Mouse (Mus musculus): ENCODE measurements around the gene Il4. TPM values are rescaled to one million over a fixed set of nuclear protein-coding genes. Genes with fewer than 3 reads are reported as not detected.
A peak's percentile ranks its signal among the peaks of the same experiment; 100 is the strongest.

Gene Il4
- polyA plus RNA-seq, 1 experiment from 2014 or later: 0.97 TPM

DNA sequence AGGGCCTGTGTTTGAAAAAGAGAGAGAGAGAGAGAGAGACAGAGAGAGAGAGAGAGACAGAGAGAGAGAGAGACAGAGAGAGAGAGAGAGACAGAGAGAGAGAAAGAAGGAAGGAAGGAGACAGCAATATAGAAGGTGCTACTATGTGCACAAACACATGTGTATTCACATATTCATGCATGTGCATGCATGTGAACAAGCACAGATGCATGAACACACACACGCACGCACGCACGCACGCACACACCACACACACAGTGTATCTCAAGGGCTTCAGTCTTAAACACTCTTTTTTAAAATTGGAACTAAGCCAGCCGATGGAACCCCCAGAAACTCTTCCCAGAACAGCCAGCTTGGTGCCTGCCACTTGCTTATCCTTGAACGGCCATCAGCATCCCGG lies 2.9 kb downstream of the Il4 start:
- Histone ChIP-seq H3K27ac (ENCODE audit: low read length) (no peak overlapping the region), H3K4me1 (ENCODE audit: insufficient read depth, low read length) (no peaks in the 10 kb centered on the region), H3K9ac (replicated peaks; ENCODE audit: low read length) (no peak overlapping the region), H3K36me3 (ENCODE audit: insufficient read depth, low read length) (no peaks in the 10 kb centered on the region), H3K4me2 (replicated peaks; ENCODE audit: low read depth, low read length) (no peak overlapping the region), H3K4me3 (ENCODE audit: low read length) (no peak overlapping the region), H3K9me3 (ENCODE audit: low read length) (no peaks in the 10 kb centered on the region), H3K27me3 (ENCODE audit: insufficient read depth, low read length) (no peaks in the 10 kb centered on the region)
- 95% methylated on average over 8 of the region's 8 CpGs for WGBS
- ATAC-seq (ENCODE audit: low FRiP score, low TSS enrichment): no peak

DNA sequence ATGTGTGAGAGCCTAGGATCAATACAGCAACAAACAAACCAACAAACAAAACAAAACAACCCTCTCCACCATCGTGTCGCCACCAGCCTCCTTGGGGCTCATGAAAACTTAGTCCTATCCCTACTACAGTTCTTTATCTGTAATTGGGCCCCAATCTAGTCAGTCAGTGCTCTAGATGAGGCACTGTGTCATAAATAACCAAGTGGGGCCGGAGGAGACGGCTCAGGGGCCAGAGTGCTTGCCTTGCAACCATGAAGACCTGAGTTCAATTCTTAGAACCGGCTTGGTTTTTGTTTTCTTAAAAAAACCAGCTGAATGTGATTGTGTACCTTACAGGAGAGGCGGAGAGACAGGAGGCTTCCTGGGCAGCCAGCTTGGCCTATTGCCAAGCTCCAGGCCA lies 3.3 kb downstream of the Il4 start:
- Histone ChIP-seq H3K36me3 (ENCODE audit: insufficient read depth, low read length) (no peaks in the 10 kb centered on the region), H3K9me3 (ENCODE audit: low read length) (no peaks in the 10 kb centered on the region), H3K27ac (ENCODE audit: low read length) (no peak overlapping the region), H3K4me2 (replicated peaks; ENCODE audit: low read depth, low read length) (no peak overlapping the region), H3K9ac (replicated peaks; ENCODE audit: low read length) (no peak overlapping the region), H3K4me1 (ENCODE audit: insufficient read depth, low read length) (no peaks in the 10 kb centered on the region), H3K4me3 (ENCODE audit: low read length) (no peak overlapping the region), H3K27me3 (ENCODE audit: insufficient read depth, low read length) (no peaks in the 10 kb centered on the region)
- ATAC-seq (ENCODE audit: low FRiP score, low TSS enrichment): no peak
- 71% methylated on average over 6 of the region's 6 CpGs for WGBS

DNA sequence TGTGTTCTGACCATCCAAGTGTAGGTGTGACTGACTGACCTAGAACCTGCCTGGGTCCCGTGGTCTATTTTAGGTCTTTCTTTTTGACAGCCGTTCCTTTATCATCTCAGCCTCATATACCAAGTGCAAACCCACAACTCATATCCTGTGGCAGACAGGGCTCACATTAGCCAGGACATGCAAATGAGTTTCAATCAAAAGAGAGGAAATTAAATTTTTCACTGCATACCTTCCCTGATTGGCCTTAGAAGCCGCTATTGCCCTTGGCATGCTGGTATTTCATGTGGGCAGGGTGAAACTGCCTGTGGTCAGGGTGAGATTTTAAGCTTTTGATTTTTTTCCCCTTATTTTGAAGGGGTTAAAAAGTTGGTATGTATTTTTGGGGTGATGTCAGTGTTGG lies 8.8 kb downstream of the Il4 start:
- H3K9me3 ChIP-seq (ENCODE audit: low read length): no peaks in the 10 kb centered on the region
- no peak for ATAC-seq (ENCODE audit: low FRiP score, low TSS enrichment)

DNA sequence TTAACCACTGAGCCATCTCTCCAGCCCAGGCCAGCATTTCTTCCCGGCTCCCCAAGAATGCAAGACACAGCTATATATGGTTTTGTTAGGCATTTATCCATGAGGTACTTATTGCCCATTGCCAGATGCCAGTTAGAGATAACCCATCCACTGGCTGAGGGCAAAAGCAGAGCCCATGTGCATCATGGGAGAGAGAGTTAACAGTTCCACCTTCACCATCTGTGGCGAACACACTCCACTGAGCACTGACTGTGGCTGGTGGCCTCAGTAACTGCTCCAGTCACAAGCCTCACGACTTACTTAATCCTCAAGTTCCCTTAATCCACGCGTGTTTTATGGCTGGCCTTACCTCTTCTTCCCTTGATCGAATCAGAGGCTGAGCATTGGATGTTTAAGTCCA lies 9.2 kb downstream of the Il4 start:
- H3K36me3 ChIP-seq (ENCODE audit: insufficient read depth, low read length): no peaks in the 10 kb centered on the region
- H3K4me3 ChIP-seq (ENCODE audit: low read length): no peak overlapping the region
- no peak overlapping the region for H3K9ac ChIP-seq (replicated peaks; ENCODE audit: low read length)
- 71% methylated on average over 6 of the region's 6 CpGs for WGBS
- H3K4me2 ChIP-seq (replicated peaks; ENCODE audit: low read depth, low read length): no peak overlapping the region
- no peak overlapping the region for H3K27ac ChIP-seq (ENCODE audit: low read length)
- H3K27me3 ChIP-seq (ENCODE audit: insufficient read depth, low read length): no peaks in the 10 kb centered on the region
- H3K4me1 ChIP-seq (ENCODE audit: insufficient read depth, low read length): peaks cover 7% of the 10 kb centered on the region
- H3K9me3 ChIP-seq (ENCODE audit: low read length): no peaks in the 10 kb centered on the region
- no peak for ATAC-seq (ENCODE audit: low FRiP score, low TSS enrichment)

More for the DNA sequence above, 8.8 kb downstream of the Il4 start:
- Histone ChIP-seq H3K27ac (ENCODE audit: low read length) (no peak overlapping the region), H3K27me3 (ENCODE audit: insufficient read depth, low read length) (no peaks in the 10 kb centered on the region), H3K36me3 (ENCODE audit: insufficient read depth, low read length) (no peaks in the 10 kb centered on the region), H3K4me1 (ENCODE audit: insufficient read depth, low read length) (peaks cover 7% of the 10 kb centered on the region), H3K9ac (replicated peaks; ENCODE audit: low read length) (no peak overlapping the region), H3K4me2 (replicated peaks; ENCODE audit: low read depth, low read length) (no peak overlapping the region), H3K4me3 (ENCODE audit: low read length) (no peak overlapping the region)
- WGBS: 86% methylated on average over 3 of the region's 3 CpGs

DNA sequence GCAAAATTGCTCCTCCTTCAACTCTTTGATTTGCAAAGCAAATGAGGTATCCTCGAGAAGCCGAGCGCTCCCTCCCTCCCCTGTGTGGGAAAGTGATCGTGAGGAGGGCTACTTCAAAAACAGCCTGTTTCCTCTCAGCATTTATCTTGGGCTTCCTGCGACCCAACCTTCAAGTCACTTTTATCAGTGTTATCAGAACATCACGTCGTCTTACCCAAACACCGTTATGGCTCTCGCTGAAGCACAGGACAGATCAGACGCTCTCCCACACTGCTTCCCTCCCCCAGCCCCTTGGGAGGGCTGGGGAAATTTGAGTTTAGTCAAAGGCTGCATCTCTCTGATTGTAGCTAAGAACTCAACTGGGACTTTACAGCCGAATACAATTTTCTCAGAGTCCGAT lies 12.9 kb downstream of the Il4 start:
- H3K4me1 ChIP-seq (ENCODE audit: insufficient read depth, low read length): peaks cover 7% of the 10 kb centered on the region
- H3K9me3 ChIP-seq (ENCODE audit: low read length): no peaks in the 10 kb centered on the region
- peak overlapping the region; percentile 21; the same call in 1 of the 2 replicates for H3K4me2 ChIP-seq (replicated peaks; ENCODE audit: low read depth, low read length)
- H3K9ac ChIP-seq (replicated peaks; ENCODE audit: low read length): no peak overlapping the region
- 6% methylated on average over 12 of the region's 12 CpGs for WGBS
- H3K4me3 ChIP-seq (ENCODE audit: low read length): no peak overlapping the region
- ATAC-seq (ENCODE audit: low FRiP score, low TSS enrichment): no peak
- H3K27ac ChIP-seq (ENCODE audit: low read length): no peak overlapping the region
- no peaks in the 10 kb centered on the region for H3K27me3 ChIP-seq (ENCODE audit: insufficient read depth, low read length)
- no peaks in the 10 kb centered on the region; the same call in 1 of the 2 replicates for H3K36me3 ChIP-seq (ENCODE audit: insufficient read depth, low read length)

DNA sequence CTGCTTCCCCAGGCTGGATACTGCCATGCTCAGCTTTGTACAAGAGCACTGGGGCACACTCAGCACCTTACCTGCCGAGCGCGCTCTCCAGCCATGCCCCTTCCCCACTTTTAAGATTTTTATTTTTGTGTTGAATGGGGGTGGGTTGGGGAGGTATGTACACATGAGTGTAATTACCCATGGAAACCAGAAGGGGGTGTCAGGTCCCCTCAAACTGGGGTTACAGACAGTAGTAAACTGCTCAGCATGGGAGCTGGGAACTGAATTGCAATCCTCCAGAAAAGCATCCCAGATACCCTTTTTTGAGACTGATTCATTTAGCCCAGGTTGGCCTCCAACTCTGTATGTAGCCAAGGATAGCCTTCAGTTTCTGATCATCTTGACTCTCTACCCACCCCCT lies 13.5 kb downstream of the Il4 start:
- ATAC-seq (ENCODE audit: low FRiP score, low TSS enrichment): no peak
- Histone ChIP-seq H3K4me1 (ENCODE audit: insufficient read depth, low read length) (peaks cover 7% of the 10 kb centered on the region), H3K27me3 (ENCODE audit: insufficient read depth, low read length) (no peaks in the 10 kb centered on the region), H3K27ac (ENCODE audit: low read length) (no peak overlapping the region), H3K9ac (replicated peaks; ENCODE audit: low read length) (no peak overlapping the region), H3K36me3 (ENCODE audit: insufficient read depth, low read length) (no peaks in the 10 kb centered on the region; the same call in 1 of the 2 replicates), H3K9me3 (ENCODE audit: low read length) (no peaks in the 10 kb centered on the region), H3K4me3 (ENCODE audit: low read length) (no peak overlapping the region), H3K4me2 (replicated peaks; ENCODE audit: low read depth, low read length) (no peak overlapping the region)
- WGBS: 95% methylated on average over 3 of the region's 3 CpGs

DNA sequence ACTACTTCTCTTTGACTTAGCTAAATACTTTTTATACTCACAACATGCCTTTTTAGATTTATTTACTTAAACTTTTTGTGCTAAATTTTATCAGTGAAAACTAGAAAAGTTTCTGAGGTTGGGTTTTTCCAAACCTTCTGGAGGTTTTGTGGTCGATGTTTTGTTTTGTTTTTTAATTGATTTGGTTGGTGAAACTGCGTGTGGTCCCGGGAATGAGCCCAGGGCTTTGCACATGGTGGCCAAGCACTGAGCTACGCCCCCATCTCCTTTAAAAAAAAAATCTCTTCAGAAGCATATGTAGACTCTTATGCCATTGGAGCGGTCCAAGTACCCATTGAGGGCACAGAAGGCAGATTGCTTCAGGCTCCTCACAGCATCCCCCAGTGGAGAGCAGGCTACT lies 27.4 kb downstream of the Il4 start:
- Histone ChIP-seq H3K4me3 (ENCODE audit: low read length) (no peak overlapping the region), H3K4me1 (ENCODE audit: insufficient read depth, low read length) (no peaks in the 10 kb centered on the region), H3K4me2 (replicated peaks; ENCODE audit: low read depth, low read length) (no peak overlapping the region), H3K9me3 (ENCODE audit: low read length) (no peaks in the 10 kb centered on the region), H3K9ac (replicated peaks; ENCODE audit: low read length) (no peak overlapping the region), H3K36me3 (ENCODE audit: insufficient read depth, low read length) (peaks cover 17% of the 10 kb centered on the region), H3K27me3 (ENCODE audit: insufficient read depth, low read length) (no peaks in the 10 kb centered on the region), H3K27ac (ENCODE audit: low read length) (no peak overlapping the region)
- 87% methylated on average over 5 of the region's 5 CpGs for WGBS
- no peak for ATAC-seq (ENCODE audit: low FRiP score, low TSS enrichment)

DNA sequence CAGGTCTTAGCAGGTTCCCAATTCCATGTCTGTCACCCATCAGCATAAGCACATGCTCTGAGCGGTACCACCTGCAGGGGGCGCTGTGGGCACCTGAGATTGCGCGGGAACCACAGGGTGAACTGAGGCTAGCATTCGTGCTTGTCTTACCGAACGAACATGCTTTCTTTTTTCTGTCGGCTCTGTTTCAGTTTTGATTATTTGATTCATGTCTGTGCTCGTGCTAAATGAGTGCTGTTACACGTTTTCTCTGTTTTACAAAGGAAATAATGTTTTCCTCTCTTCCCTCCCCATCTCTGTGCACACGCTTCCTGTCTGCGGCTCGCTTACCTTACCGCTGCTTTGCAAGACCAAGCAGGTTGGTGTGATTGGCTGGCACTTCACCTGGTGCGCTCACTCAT lies 28.1 kb downstream of the Il4 start:
- no peak overlapping the region for H3K9ac ChIP-seq (replicated peaks; ENCODE audit: low read length)
- no peak overlapping the region for H3K4me2 ChIP-seq (replicated peaks; ENCODE audit: low read depth, low read length)
- H3K36me3 ChIP-seq (ENCODE audit: insufficient read depth, low read length): peaks cover 17% of the 10 kb centered on the region
- no peaks in the 10 kb centered on the region for H3K9me3 ChIP-seq (ENCODE audit: low read length)
- ATAC-seq (ENCODE audit: low FRiP score, low TSS enrichment): no peak
- no peaks in the 10 kb centered on the region for H3K27me3 ChIP-seq (ENCODE audit: insufficient read depth, low read length)
- H3K27ac ChIP-seq (ENCODE audit: low read length): no peak overlapping the region
- 52% methylated on average over 15 of the region's 15 CpGs for WGBS
- no peak overlapping the region for H3K4me3 ChIP-seq (ENCODE audit: low read length)
- H3K4me1 ChIP-seq (ENCODE audit: insufficient read depth, low read length): no peaks in the 10 kb centered on the region

DNA sequence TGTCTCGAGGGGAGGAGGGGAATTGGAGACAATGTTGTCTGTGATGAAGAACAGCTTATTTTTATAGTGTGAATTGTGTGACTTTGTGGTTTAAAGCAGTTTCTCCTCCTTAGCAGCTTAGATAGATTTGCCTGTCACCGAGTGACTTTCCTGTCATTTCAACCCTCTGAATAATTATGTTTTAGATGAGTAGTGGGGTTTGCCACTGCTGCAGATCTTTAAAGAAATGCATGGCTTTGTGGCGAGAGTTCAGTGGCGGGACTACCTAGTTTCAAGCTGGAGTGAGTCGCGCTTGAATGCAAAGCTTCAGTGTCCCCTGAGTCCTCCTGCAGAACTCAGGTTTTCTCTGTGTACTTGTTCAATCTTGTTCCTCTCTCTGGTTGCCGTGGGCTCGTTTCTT lies 30.2 kb downstream of the Il4 start:
- no peaks in the 10 kb centered on the region for H3K9me3 ChIP-seq (ENCODE audit: low read length)
- 84% methylated on average over 8 of the region's 8 CpGs for WGBS
- H3K27me3 ChIP-seq (ENCODE audit: insufficient read depth, low read length): no peaks in the 10 kb centered on the region
- no peak overlapping the region for H3K9ac ChIP-seq (replicated peaks; ENCODE audit: low read length)
- H3K4me2 ChIP-seq (replicated peaks; ENCODE audit: low read depth, low read length): no peak overlapping the region
- no peaks in the 10 kb centered on the region for H3K4me1 ChIP-seq (ENCODE audit: insufficient read depth, low read length)
- H3K27ac ChIP-seq (ENCODE audit: low read length): no peak overlapping the region
- peaks cover 20% of the 10 kb centered on the region for H3K36me3 ChIP-seq (ENCODE audit: insufficient read depth, low read length)
- ATAC-seq (ENCODE audit: low FRiP score, low TSS enrichment): no peak
- no peak overlapping the region for H3K4me3 ChIP-seq (ENCODE audit: low read length)

DNA sequence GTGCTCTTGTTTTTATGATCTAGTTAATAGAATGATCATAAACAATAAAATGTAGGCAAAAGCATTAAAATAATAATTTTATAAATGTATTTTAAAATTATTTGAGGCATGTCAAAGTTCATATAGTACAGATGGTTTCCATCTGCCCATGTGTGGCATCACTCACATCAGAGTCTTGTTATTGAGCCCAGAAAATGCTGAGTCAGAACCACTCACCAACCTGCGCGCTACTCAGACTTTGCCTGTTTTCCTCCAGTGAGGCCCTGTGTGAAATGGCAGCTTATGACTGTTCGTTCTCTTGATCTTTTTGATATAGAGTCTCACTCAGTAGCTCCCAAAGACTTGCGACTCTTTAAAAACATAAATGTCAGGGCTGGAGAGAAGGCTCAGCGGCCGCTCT lies 33.0 kb downstream of the Il4 start:
- no peaks in the 10 kb centered on the region for H3K9me3 ChIP-seq (ENCODE audit: low read length)
- H3K27me3 ChIP-seq (ENCODE audit: insufficient read depth, low read length): no peaks in the 10 kb centered on the region
- no peaks in the 10 kb centered on the region for H3K4me1 ChIP-seq (ENCODE audit: insufficient read depth, low read length)
- H3K27ac ChIP-seq (ENCODE audit: low read length): no peak overlapping the region
- peaks cover 26% of the 10 kb centered on the region for H3K36me3 ChIP-seq (ENCODE audit: insufficient read depth, low read length)
- no peak overlapping the region for H3K4me3 ChIP-seq (ENCODE audit: low read length)
- no peak for ATAC-seq (ENCODE audit: low FRiP score, low TSS enrichment)
- no peak overlapping the region for H3K9ac ChIP-seq (replicated peaks; ENCODE audit: low read length)
- 93% methylated on average over 6 of the region's 6 CpGs for WGBS
- H3K4me2 ChIP-seq (replicated peaks; ENCODE audit: low read depth, low read length): no peak overlapping the region

DNA sequence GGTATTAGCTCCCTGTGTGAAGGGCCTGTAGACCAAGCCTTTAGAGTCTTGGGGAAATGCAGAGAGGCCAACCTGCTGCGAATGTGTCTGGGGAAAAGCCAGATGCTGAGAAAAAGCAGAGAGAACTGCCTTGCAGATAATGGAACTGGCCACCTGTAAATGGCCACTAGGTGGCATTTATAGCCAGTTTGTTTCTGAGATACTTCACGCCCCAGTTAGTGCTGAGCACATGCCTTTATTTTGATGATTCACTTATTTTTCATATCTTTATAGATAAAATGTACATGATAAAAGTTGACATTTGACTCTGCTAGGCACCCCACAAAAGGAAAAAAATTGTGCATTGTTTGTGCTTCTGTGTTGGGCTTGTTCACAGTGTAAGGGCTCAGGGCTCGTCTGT lies 33.6 kb downstream of the Il4 start:
- H3K4me1 ChIP-seq (ENCODE audit: insufficient read depth, low read length): no peaks in the 10 kb centered on the region
- no peak overlapping the region for H3K9ac ChIP-seq (replicated peaks; ENCODE audit: low read length)
- H3K36me3 ChIP-seq (ENCODE audit: insufficient read depth, low read length): peaks cover 30% of the 10 kb centered on the region
- no peaks in the 10 kb centered on the region for H3K27me3 ChIP-seq (ENCODE audit: insufficient read depth, low read length)
- H3K4me2 ChIP-seq (replicated peaks; ENCODE audit: low read depth, low read length): no peak overlapping the region
- no peaks in the 10 kb centered on the region for H3K9me3 ChIP-seq (ENCODE audit: low read length)
- no peak for ATAC-seq (ENCODE audit: low FRiP score, low TSS enrichment)
- 59% methylated on average over 3 of the region's 3 CpGs for WGBS
- no peak overlapping the region for H3K27ac ChIP-seq (ENCODE audit: low read length)
- no peak overlapping the region for H3K4me3 ChIP-seq (ENCODE audit: low read length)

All from kidney, embryonic 16.5 days (tissue).